Mouse (Mus musculus) bone marrow macrophage, adult 2 months (primary cell): ENCODE results near the gene Cdh13.

Experiments used
- CTCF ChIP-seq: IDR thresholded peaks from 2 replicates; pipeline ENCODE4 v1.5.1; 2012; ENCODE audit warnings: low read depth, mild to moderate bottlenecking, low read length, moderate library complexity
- POLR2A ChIP-seq: IDR thresholded peaks from 2 replicates; pipeline ENCODE4 v1.6.1; 2012; ENCODE audit warnings: mild to moderate bottlenecking, low read depth, low read length, borderline replicate concordance

- no peak for TF ChIP-seq CTCF
- no peak for TF ChIP-seq POLR2A
Measured at GRCm38 (mm10) chr8:118789649-118790048, 506.1 kb downstream of the Cdh13 start.
